Mouse (Mus musculus) embryonic facial prominence, embryonic 11.5 days (tissue): ENCODE measurements around the gene Stat5b. TPM values are rescaled to one million over a fixed set of nuclear protein-coding genes. Genes with fewer than 3 reads are reported as not detected.

Experiments
- ATAC-seq: fragments of 200-750 bp; cut with Nextera tagmentation; replicated peaks from 2 replicates; pipeline ENCODE4 v1.8.0; 2017; ENCODE audit warnings: low read depth; ENCODE audit not compliant: insufficient number of reproducible peaks, low FRiP score, low TSS enrichment
- DNase-seq: peaks from one replicate; pipeline ENCODE4 v3.0.0-alpha.2; 2015; ENCODE audit warnings: low spot score
- H3K27ac ChIP-seq: fragments of 300-500 bp; sonication (generic); replicated peaks from 2 replicates; pipeline ENCODE4 v1.5.1; 2014; ENCODE audit warnings: mild to moderate bottlenecking, low read depth, low read length, control low read depth
- H3K27me3 ChIP-seq: fragments of 300-500 bp; sonication (generic); 2 replicates; pipeline ENCODE4 v1.6.1; 2014; ENCODE audit warnings: mild to moderate bottlenecking, low read length, moderate library complexity, mixed read lengths; ENCODE audit not compliant: control insufficient read depth, insufficient read depth
- H3K36me3 ChIP-seq: fragments of 300-500 bp; sonication (generic); replicated peaks from 2 replicates; pipeline ENCODE4 v1.6.1; 2014; ENCODE audit warnings: low read depth, mild to moderate bottlenecking, low read length, moderate library complexity, mixed read lengths; ENCODE audit not compliant: control insufficient read depth, insufficient read depth
- H3K4me1 ChIP-seq: fragments of 300-500 bp; sonication (generic); 2 replicates; pipeline ENCODE4 v1.6.1; 2014; ENCODE audit warnings: low read length, mixed read lengths; ENCODE audit not compliant: control insufficient read depth, insufficient read depth
- H3K4me2 ChIP-seq: fragments of 300-500 bp; sonication (generic); 2 replicates; pipeline ENCODE4 v1.6.1; 2014; ENCODE audit warnings: low read depth, mild to moderate bottlenecking, control low read depth, low read length, moderate library complexity
- H3K4me3 ChIP-seq: fragments of 300-500 bp; sonication (generic); 2 replicates; pipeline ENCODE4 v1.5.1; 2014; ENCODE audit warnings: low read depth, low read length, control low read depth
- H3K9ac ChIP-seq: fragments of 300-500 bp; sonication (generic); replicated peaks from 2 replicates; pipeline ENCODE4 v1.6.1; 2014; ENCODE audit warnings: mild to moderate bottlenecking, control low read depth, low read length
- H3K9me3 ChIP-seq: fragments of 300-500 bp; sonication (generic); replicated peaks from 2 replicates; pipeline ENCODE4 v1.6.1; 2016; ENCODE audit warnings: mild to moderate bottlenecking, low read length, inconsistent platforms, mixed read lengths; ENCODE audit not compliant: control insufficient read depth
- WGBS: fragments of 180-500 bp; shearing (Covaris S2); extraction: QIAGEN DNeasy Blood & Tissue Kit; methylation state at CpG from one replicate; pipeline ENCODE4 v1.1.7; 2014; 5-methylcytosine and 5-hydroxymethylcytosine counted together
- polyA plus RNA-seq: library from polyadenylated mRNA; unstranded; fragments of >200 nt; fragmentation: Nextera tagmentation; extraction: Ambion mirVana; gene quantifications from 2 replicates; pipeline ENCODE4 v1.2.1, GENCODE M21; 2014

The Stat5b gene
- polyA plus RNA-seq, 1 experiment from 2014 or later, result 17.9 TPM

GRCm38 (mm10) chr11:100761547-100762045, 88.9 kb downstream of the Stat5b start:
- H3K27me3 ChIP-seq, result peaks cover 28% of the 10 kb centered on the region
- ATAC-seq, result 0 out of 2 replicates have a peak, but pooled peaks have one; percentile 50

GRCm38 (mm10) chr11:100759611-100760233, 90.8 kb downstream of the Stat5b start, which contains the start of gene Kcnh4:
Gene Kcnh4 (minus strand): TSS chr11:100759942.
- H3K27ac ChIP-seq, result no peak within 1 kb of the TSS
- peak within 1 kb of the TSS; percentile 18; the same call in 1 of the 2 replicates for H3K9ac ChIP-seq
- peak within 1 kb of the TSS; percentile 27 for H3K4me3 ChIP-seq
- WGBS, result 1% methylated on average over 46 of the region's 51 CpGs
- H3K4me2 ChIP-seq, result peak within 1 kb of the TSS; percentile 62
- peak; percentile 47 for DNase-seq
- no peaks in the 10 kb centered on the region for H3K36me3 ChIP-seq
- H3K4me1 ChIP-seq, result peaks cover 9% of the 10 kb centered on the region
- 0 out of 2 replicates have a peak, but pooled peaks have one; percentile 20 for ATAC-seq
- no peaks in the 10 kb centered on the region for H3K9me3 ChIP-seq
- H3K27me3 ChIP-seq, result peaks cover 28% of the 10 kb centered on the region

More at GRCm38 (mm10) chr11:100761547-100762045, 88.9 kb downstream of the Stat5b start:
- peak; percentile 87 for DNase-seq
- H3K4me3 ChIP-seq, result peak overlapping the region; percentile 33
- no peak overlapping the region for H3K27ac ChIP-seq
- peak overlapping the region; percentile 80 for H3K4me2 ChIP-seq
- no peaks in the 10 kb centered on the region for H3K36me3 ChIP-seq
- H3K4me1 ChIP-seq, result peaks cover 9% of the 10 kb centered on the region
- under 1% methylated on average over 27 of the region's 27 CpGs for WGBS
- no peaks in the 10 kb centered on the region for H3K9me3 ChIP-seq
- peak overlapping the region; percentile 47 for H3K9ac ChIP-seq

- Histone ChIP-seq H3K4me1 (peaks cover 9% of the 10 kb centered on the region), H3K9ac (peak overlapping the region; percentile 18; the same call in 1 of the 2 replicates), H3K4me2 (peak overlapping the region; percentile 62), H3K4me3 (peak overlapping the region; percentile 27), H3K36me3 (no peaks in the 10 kb centered on the region), H3K9me3 (no peaks in the 10 kb centered on the region), H3K27me3 (peaks cover 28% of the 10 kb centered on the region), H3K27ac (no peak overlapping the region)
- ATAC-seq (peak; percentile 61), DNase-seq (peak; percentile 85)
- WGBS, result 2% methylated on average over 31 of the region's 35 CpGs
These were observed 91.6 kb downstream of the Stat5b start for GRCm38 (mm10) chr11:100758707-100759610.

- Histone ChIP-seq H3K4me1 (peaks cover 9% of the 10 kb centered on the region), H3K9me3 (no peaks in the 10 kb centered on the region), H3K9ac (no peak overlapping the region), H3K4me2 (no peak overlapping the region), H3K4me3 (no peak overlapping the region), H3K27me3 (peaks cover 28% of the 10 kb centered on the region), H3K36me3 (no peaks in the 10 kb centered on the region), H3K27ac (no peak overlapping the region)
- no peak for DNase-seq
- WGBS, result 90% methylated on average over 12 of the region's 12 CpGs
- ATAC-seq, result no peak
These were observed 93.0 kb downstream of the Stat5b start for GRCm38 (mm10) chr11:100757566-100757965.

GRCm38 (mm10) chr11:100756476-100756875, 94.0 kb downstream of the Stat5b start:
- peaks cover 21% of the 10 kb centered on the region for H3K27me3 ChIP-seq
- no peaks in the 10 kb centered on the region for H3K36me3 ChIP-seq
- 59% methylated on average over 6 of the region's 6 CpGs for WGBS
- no peak overlapping the region for H3K4me3 ChIP-seq
- no peak overlapping the region for H3K4me2 ChIP-seq
- no peaks in the 10 kb centered on the region for H3K9me3 ChIP-seq
- DNase-seq, result no peak
- no peak overlapping the region for H3K27ac ChIP-seq
- ATAC-seq, result no peak
- no peak overlapping the region for H3K9ac ChIP-seq
- peaks cover 9% of the 10 kb centered on the region; the same call in 1 of the 2 replicates for H3K4me1 ChIP-seq

- Histone ChIP-seq H3K4me2 (no peak overlapping the region), H3K27me3 (peaks cover 11% of the 10 kb centered on the region), H3K4me1 (peaks cover 8% of the 10 kb centered on the region; the same call in 1 of the 2 replicates), H3K4me3 (no peak overlapping the region), H3K36me3 (no peaks in the 10 kb centered on the region), H3K9ac (no peak overlapping the region), H3K9me3 (no peaks in the 10 kb centered on the region), H3K27ac (no peak overlapping the region)
- ATAC-seq, result no peak
- DNase-seq, result no peak
- 92% methylated on average over 3 of the region's 3 CpGs for WGBS
These were observed 95.8 kb downstream of the Stat5b start for GRCm38 (mm10) chr11:100754693-100755057.

- H3K9ac ChIP-seq, result no peak overlapping the region
- no peak overlapping the region for H3K27ac ChIP-seq
- 89% methylated on average over 12 of the region's 12 CpGs for WGBS
- H3K9me3 ChIP-seq, result no peaks in the 10 kb centered on the region
- no peaks in the 10 kb centered on the region for H3K36me3 ChIP-seq
- no peak for DNase-seq
- ATAC-seq, result no peak
- no peak overlapping the region for H3K4me2 ChIP-seq
- H3K27me3 ChIP-seq, result peaks cover 6% of the 10 kb centered on the region
- 0 out of 2 replicates have a peak, but pooled peaks cover 3% of the 10 kb centered on the region for H3K4me1 ChIP-seq
- H3K4me3 ChIP-seq, result no peak overlapping the region
These were observed 96.4 kb downstream of the Stat5b start for GRCm38 (mm10) chr11:100754021-100754692.
